Mouse (Mus musculus): ENCODE measurements around the gene Trmt13. TPM values are rescaled to one million over a fixed set of nuclear protein-coding genes. Genes with fewer than 3 reads are reported as not detected.

The Trmt13 gene
- polyA plus RNA-seq, 1 experiment from 2014 or later: 35.2 TPM

DNA sequence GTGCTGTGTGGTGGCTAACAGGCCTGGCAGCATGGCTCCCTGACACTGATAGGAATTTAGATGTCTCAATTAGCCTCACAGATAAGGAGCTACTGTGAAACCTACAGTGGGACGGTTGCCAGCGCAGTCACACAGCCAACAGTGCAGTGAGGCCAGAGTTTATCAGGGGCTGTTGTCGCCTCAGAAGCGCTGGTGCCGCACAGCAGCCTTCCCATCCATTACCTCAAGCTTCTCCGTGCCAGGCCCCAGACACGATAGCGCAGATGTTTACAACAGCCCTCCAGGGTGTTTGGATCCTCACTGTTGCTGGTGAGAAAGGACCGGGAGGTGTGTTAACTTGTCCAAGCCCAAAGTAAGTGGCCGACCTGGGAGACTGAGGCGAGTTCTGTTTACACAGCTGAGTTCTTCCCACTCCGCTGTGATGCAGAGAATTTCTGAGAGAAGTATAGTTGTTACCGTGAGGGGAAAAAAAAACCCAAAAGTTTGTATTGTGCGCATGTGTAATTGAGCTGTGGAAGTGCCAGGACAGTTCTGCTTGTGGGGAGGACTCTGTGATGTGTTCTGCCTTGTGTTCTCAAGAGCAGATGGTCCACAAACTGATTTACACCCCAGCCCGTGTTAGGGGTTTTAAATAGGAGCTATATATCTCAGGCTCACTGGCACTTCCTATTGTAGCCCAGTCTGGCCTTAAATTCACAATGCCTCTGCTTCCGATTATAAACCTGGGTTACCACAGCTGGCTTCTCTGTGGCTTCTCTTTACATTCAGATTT lies 77.8 kb downstream of the Trmt13 start:
- H3K9ac ChIP-seq (replicated peaks; ENCODE audit: low read depth, low read length): no peak overlapping the region
- H3K9me3 ChIP-seq (ENCODE audit: control insufficient read depth, low read length): no peaks in the 10 kb centered on the region
- 76% methylated on average over 16 of the region's 16 CpGs for WGBS
- H3K27ac ChIP-seq (ENCODE audit: low read length): no peak overlapping the region
- H3K4me2 ChIP-seq (ENCODE audit: low read length): no peak overlapping the region
- H3K36me3 ChIP-seq (ENCODE audit: control insufficient read depth, insufficient read depth): peaks cover 15% of the 10 kb centered on the region
- H3K4me1 ChIP-seq (replicated peaks; ENCODE audit: control insufficient read depth, insufficient read depth, low read length): no peaks in the 10 kb centered on the region
- no peak overlapping the region for H3K4me3 ChIP-seq (replicated peaks; ENCODE audit: low read length)
- H3K27me3 ChIP-seq (replicated peaks; ENCODE audit: control insufficient read depth, insufficient read depth, low read length): no peaks in the 10 kb centered on the region
- ATAC-seq: no peak

Other genes starting within 250 kb of the Trmt13 start
- gene Cdc14a, start 190.6 kb downstream of the Trmt13 start, polyA plus RNA-seq (2015; fragmentation: Nextera tagmentation; extraction: Ambion mirVana): 6.9 and 7.7 TPM in 2 replicates
- gene Rtca, start 106.4 kb downstream of the Trmt13 start, polyA plus RNA-seq (2015; fragmentation: Nextera tagmentation; extraction: Ambion mirVana): 104 and 106 TPM in 2 replicates
- 16.1 and 16.9 TPM in 2 replicates for gene Dbt, start 101.5 kb downstream of the Trmt13 start, polyA plus RNA-seq (2015; fragmentation: Nextera tagmentation; extraction: Ambion mirVana)
- gene Lrrc39, start 51.6 kb downstream of the Trmt13 start, polyA plus RNA-seq (2015; fragmentation: Nextera tagmentation; extraction: Ambion mirVana): 0.29 and 0.42 TPM in 2 replicates
- gene Sass6, start 19.6 kb downstream of the Trmt13 start, polyA plus RNA-seq (2015; fragmentation: Nextera tagmentation; extraction: Ambion mirVana): 18.2 and 19.3 TPM in 2 replicates
- gene Mfsd14a, start 48.1 kb upstream of the Trmt13 start, polyA plus RNA-seq (2015; fragmentation: Nextera tagmentation; extraction: Ambion mirVana): 77.2 and 81.1 TPM in 2 replicates
- gene Gm43191, start 66.7 kb upstream of the Trmt13 start, polyA plus RNA-seq (2015; fragmentation: Nextera tagmentation; extraction: Ambion mirVana): not detected in 2 replicates
- 8.1 and 8.3 TPM in 2 replicates for gene Slc35a3, start 98.2 kb upstream of the Trmt13 start, polyA plus RNA-seq (2015; fragmentation: Nextera tagmentation; extraction: Ambion mirVana)
- gene Agl, start 193.6 kb upstream of the Trmt13 start, polyA plus RNA-seq (2015; fragmentation: Nextera tagmentation; extraction: Ambion mirVana): 14.0 and 15.0 TPM in 2 replicates
- 3.4 and 4.0 TPM in 2 replicates for gene Frrs1, start 244.9 kb upstream of the Trmt13 start, polyA plus RNA-seq (2015; fragmentation: Nextera tagmentation; extraction: Ambion mirVana)

All from forebrain, embryonic 16.5 days (tissue).